Mouse (Mus musculus): ENCODE data around the gene Egf.

- TF ChIP-seq CTCF (IDR thresholded peaks at IDR 0.05; ENCODE audit: low read depth) (no peak), EP300 (IDR thresholded peaks at IDR 0.05; ENCODE audit: low read depth) (no peak)
These were observed 123.3 kb downstream of the Egf start for GRCm38 (mm10) chr3:129631857-129632256.
